Mouse (Mus musculus): ENCODE measurements at regions not wholly inside any gene's neighbourhood (a gene's known extent, or its start where the extent isn't known, plus 50 kb on each side); places are given as distances from the start of the nearest gene placed in this dataset.

DNA sequence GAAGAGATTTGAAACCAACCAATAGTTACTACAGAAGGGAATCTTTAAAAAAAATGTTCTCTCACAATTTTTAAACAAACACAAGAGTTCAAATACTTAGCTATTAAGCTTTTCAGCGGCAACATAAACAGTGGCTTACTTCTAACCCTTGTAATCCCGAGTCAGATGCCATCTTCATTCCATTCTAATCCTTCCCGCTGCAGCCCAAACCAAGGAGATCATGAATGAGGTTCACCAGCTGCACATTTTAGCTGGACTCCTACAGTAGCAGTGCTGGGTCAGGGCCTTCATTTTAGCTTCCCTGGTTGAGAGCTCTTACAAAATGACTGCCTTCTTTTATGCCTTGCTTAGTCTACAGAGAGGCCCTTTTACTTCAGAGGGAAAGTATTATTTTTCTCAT lies 650.0 kb upstream of the Nr3c2 start:
- no peak for DNase-seq
- Histone ChIP-seq H3K4me2 (no peak overlapping the region), H3K9me3 (ENCODE audit: low read depth, low read length) (no peaks in the 10 kb centered on the region), H3K9ac (no peak overlapping the region), H3K27ac (ENCODE audit: low read depth) (no peak overlapping the region), H3K4me3 (ENCODE audit: low read depth, low read length) (no peak overlapping the region), H3K36me3 (ENCODE audit: insufficient read depth) (no peaks in the 10 kb centered on the region), H3K27me3 (ENCODE audit: insufficient read depth, low read length) (no peaks in the 10 kb centered on the region), H3K4me1 (ENCODE audit: insufficient read depth) (no peaks in the 10 kb centered on the region)
- ATAC-seq (ENCODE audit: insufficient read depth): no peak
- no peak for TF ChIP-seq CTCF (IDR thresholded peaks at IDR 0.05; ENCODE audit: low read depth)
- 49% methylated on average over 3 of the region's 3 CpGs for WGBS

DNA sequence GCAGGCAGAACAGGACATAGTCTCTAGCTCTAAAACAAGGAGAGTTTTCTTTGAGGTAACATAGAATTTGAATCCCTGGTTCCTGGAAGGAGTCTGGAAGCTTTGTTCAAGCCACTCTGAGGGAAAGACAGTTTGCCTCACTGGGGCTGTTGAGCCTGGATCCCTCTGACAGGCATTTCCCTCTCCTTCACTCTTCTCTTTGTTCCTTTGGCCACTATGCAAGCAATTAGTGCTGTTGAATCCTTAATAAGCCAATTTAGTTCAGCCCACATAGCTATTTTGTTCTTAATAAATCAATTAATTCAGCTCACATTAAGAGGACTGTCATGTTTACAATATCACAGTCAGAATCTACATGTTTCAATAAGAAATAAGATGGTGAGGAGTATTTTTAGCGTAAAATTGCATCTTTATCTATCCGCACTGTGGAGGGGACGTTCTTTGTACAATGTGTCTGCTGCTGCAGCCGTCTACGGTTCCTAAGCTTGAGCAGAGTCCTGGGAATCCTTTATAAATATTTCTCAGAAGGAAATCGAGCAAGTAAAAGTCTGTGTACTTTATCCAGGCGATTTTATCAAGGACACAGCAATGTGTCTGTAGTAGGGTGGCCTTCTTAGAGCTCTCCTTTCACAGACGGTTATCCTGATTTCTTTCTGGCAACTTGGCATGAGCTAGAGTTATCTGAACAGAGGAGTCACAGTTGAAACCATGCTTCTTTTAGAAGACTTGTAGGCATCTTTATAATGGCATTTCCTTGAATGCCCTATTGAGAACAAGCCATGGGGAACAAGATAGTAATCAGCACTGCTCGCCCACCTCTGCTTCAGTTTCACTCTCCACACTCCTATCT lies 646.9 kb upstream of the Nr3c2 start:
- Histone ChIP-seq H3K4me2 (no peak overlapping the region), H3K9ac (no peak overlapping the region), H3K36me3 (ENCODE audit: insufficient read depth) (no peaks in the 10 kb centered on the region), H3K27ac (ENCODE audit: low read depth) (no peak overlapping the region), H3K9me3 (ENCODE audit: low read depth, low read length) (no peaks in the 10 kb centered on the region), H3K27me3 (ENCODE audit: insufficient read depth, low read length) (no peaks in the 10 kb centered on the region), H3K4me3 (ENCODE audit: low read depth, low read length) (no peak overlapping the region), H3K4me1 (ENCODE audit: insufficient read depth) (no peaks in the 10 kb centered on the region)
- WGBS: 69% methylated on average over 9 of the region's 9 CpGs
- TF ChIP-seq CTCF (IDR thresholded peaks at IDR 0.05; ENCODE audit: low read depth): no peak
- no peak for ATAC-seq (ENCODE audit: insufficient read depth)
- DNase-seq: no peak
